In genomic region chr10:18572581-18572980, GRCm38 (mm10) we compare ENCODE assay signal across 10 mouse cellular contexts. TPM values are rescaled to one million over a fixed set of nuclear protein-coding genes. Genes with fewer than 3 reads are reported as not detected.
DNase-seq lines count a peak whose midpoint lies in the region; ATAC-seq and TF ChIP-seq lines count a peak whose summit lies in the region.
"Had no signal": no experiment of that assay in that cellular context is flagged by ENCODE, and none has a peak within 500 bp of the region (broad histone marks: within the 10 kb centered on the region; RNA-seq: fewer than 3 reads in every experiment).

No protein-coding gene starts in this region.

- H3K9ac ChIP-seq in forebrain, embryonic 16.5 days (replicated peaks; ENCODE audit: low read depth, low read length), result no peak overlapping the region
- H3K9ac ChIP-seq: liver, embryonic 15.5 days had no signal

- DNase-seq in adrenal gland, postnatal 14 days, result peak; percentile 16
- no peak for DNase-seq in adrenal gland, adult 18-20 months (ENCODE audit: low spot score in 2 of 2)
- no peak for DNase-seq in left cerebral cortex, adult 2 months (ENCODE audit: extremely low spot score in 1 of 2, low spot score in 2 of 2)
- DNase-seq in left cerebral cortex, adult 11 months (ENCODE audit: low spot score), result no peak
- peak; percentile 7 for DNase-seq in NIH3T3 (ENCODE audit: low read depth)
- no peak for DNase-seq in spleen, adult 12 weeks (ENCODE audit: low spot score)
- DNase-seq: heart, postnatal 14 days had no signal

- no peak overlapping the region for H3K4me3 ChIP-seq in left cerebral cortex, adult 2 months
- no peak overlapping the region for H3K4me3 ChIP-seq in forebrain, embryonic 16.5 days (replicated peaks; ENCODE audit: low read length)
- H3K4me3 ChIP-seq: liver, embryonic 15.5 days had no signal

- no peak overlapping the region for H3K27ac ChIP-seq in left cerebral cortex, adult 2 months
- no peak overlapping the region for H3K27ac ChIP-seq in forebrain, embryonic 16.5 days (ENCODE audit: low read length)
- H3K27ac ChIP-seq: liver, embryonic 15.5 days had no signal

- peak; percentile 59; the same call in 1 of the 2 replicates for ATAC-seq in megakaryocyte-erythroid progenitor cell, adult 5-6 weeks (replicated peaks; ENCODE audit: low FRiP score, low TSS enrichment, poor library complexity, severe bottlenecking)
- no peak for ATAC-seq in forebrain, embryonic 16.5 days

- H3K9me3 ChIP-seq in forebrain, embryonic 16.5 days (ENCODE audit: control insufficient read depth, low read length), result peaks cover 4% of the 10 kb centered on the region; the same call in 1 of the 2 replicates
- H3K9me3 ChIP-seq: liver, embryonic 15.5 days had no signal

- H3K4me2 ChIP-seq in forebrain, embryonic 16.5 days (ENCODE audit: low read length), result no peak overlapping the region
- H3K4me2 ChIP-seq: liver, embryonic 15.5 days had no signal

- H3K4me1 ChIP-seq in forebrain, embryonic 16.5 days (replicated peaks; ENCODE audit: control insufficient read depth, insufficient read depth, low read length), result no peaks in the 10 kb centered on the region
- H3K4me1 ChIP-seq: liver, embryonic 15.5 days had no signal

- H3K36me3 ChIP-seq in forebrain, embryonic 16.5 days (ENCODE audit: control insufficient read depth, insufficient read depth), result no peaks in the 10 kb centered on the region
- H3K36me3 ChIP-seq: liver, embryonic 15.5 days had no signal

- peak; percentile 32 for TF ChIP-seq CTCF in left cerebral cortex, adult 2 months (IDR thresholded peaks at IDR 0.05)

- H3K27me3 ChIP-seq in forebrain, embryonic 16.5 days (replicated peaks; ENCODE audit: control insufficient read depth, insufficient read depth, low read length), result no peaks in the 10 kb centered on the region
- H3K27me3 ChIP-seq: liver, embryonic 15.5 days had no signal

- intact Hi-C loops in left cerebral cortex, adult 2 months (cut with DNase I), result no loop called here

- 55% methylated on average over 2 of the region's 2 CpGs for WGBS in forebrain, embryonic 16.5 days

RNA-seq across cellular contexts. Expression of gene Hebp2, which starts 26.7 kb away (rescaled TPM):
- 3.4 and 4.2 TPM in 2 replicates for total RNA-seq in adrenal gland, postnatal 14 days (2021)
- total RNA-seq in adrenal gland, adult 18-20 months (2021), result 1 to 10 TPM; 4.7 to 6.6 TPM
- total RNA-seq in left cerebral cortex, adult 2 months (2021), result 1 to 10 TPM; 3.8 TPM
- total RNA-seq in megakaryocyte-erythroid progenitor cell, adult 5-6 weeks (2014; fragmentation: Nextera tagmentation), result not detected in 2 replicates
- total RNA-seq in megakaryocyte-erythroid progenitor cell, adult 5-6 weeks (2017), result not detected in 2 replicates
- 5.9 TPM in 2 replicates for polyA plus RNA-seq in forebrain, embryonic 16.5 days (2015; fragmentation: Nextera tagmentation; extraction: Ambion mirVana)

Comparison
In these comparisons a context has a peak if more than half of its experiments do, and no peak if none do; other contexts are left out.
1. DNase-seq: peak in adrenal gland, postnatal 14 days (single experiment) and NIH3T3 (single experiment); none in adrenal gland, adult 18-20 months (0 of 2), left cerebral cortex, adult 2 months (0 of 2), left cerebral cortex, adult 11 months (single experiment) and spleen, adult 12 weeks (single experiment).